Mouse (Mus musculus) cerebellum, postnatal 36 days (tissue): ENCODE data around the gene Yipf7.

Experiments
- DNase-seq, 2 experiments: peaks; one replicate each; pipeline ENCODE4 v3.0.0; 2021 to 2022; ENCODE audit warnings: mixed read lengths in 2 of 2

Gene Yipf7

GRCm38 (mm10) chr5:69542489-69542888 lies at the start of gene Yipf7:
Gene Yipf7 (minus strand): TSS chr5:69542648.
- peak; percentile 10 to 60 for DNase-seq

- DNase-seq = peak; percentile 87
Measured at GRCm38 (mm10) chr5:69591640-69592461, 49.4 kb upstream of the Yipf7 start, which contains the start of gene Gnpda2. Gene Gnpda2 (minus strand): TSS chr5:69592340.

GRCm38 (mm10) chr5:69557404-69557935 lies 15.0 kb upstream of the Yipf7 start:
- DNase-seq = no peak

GRCm38 (mm10) chr5:69556628-69557403 lies 14.4 kb upstream of the Yipf7 start, which contains the start of gene Guf1:
Gene Guf1 (plus strand): TSS chr5:69556923.
- DNase-seq = peak; percentile 97 to 98

- no peak for DNase-seq
Measured at GRCm38 (mm10) chr5:69541680-69542079, 768 bp downstream of the Yipf7 start.

GRCm38 (mm10) chr5:69523944-69524343 lies 18.5 kb downstream of the Yipf7 start:
- no peak for DNase-seq

- DNase-seq = no peak
Measured at GRCm38 (mm10) chr5:69522064-69522463, 20.4 kb downstream of the Yipf7 start.

- peak; percentile 72 to 82 for DNase-seq
Measured at GRCm38 (mm10) chr5:69520661-69521278, 21.7 kb downstream of the Yipf7 start.

GRCm38 (mm10) chr5:69512203-69512602 lies 30.2 kb downstream of the Yipf7 start:
- DNase-seq = no peak

- DNase-seq = no peak
Measured at GRCm38 (mm10) chr5:69511631-69512030, 30.8 kb downstream of the Yipf7 start.

GRCm38 (mm10) chr5:69507045-69507444 lies 35.4 kb downstream of the Yipf7 start:
- DNase-seq = no peak

GRCm38 (mm10) chr5:69489046-69489445 lies 53.4 kb downstream of the Yipf7 start:
- no peak for DNase-seq

- no peak for DNase-seq
Measured at GRCm38 (mm10) chr5:69467520-69467919, 74.9 kb downstream of the Yipf7 start.
